Mouse (Mus musculus): ENCODE data around the gene Mmrn2.
"Not testable (repeated sequence)": the region's sequence is repeated elsewhere in the genome, so short reads cannot be mapped to it uniquely, and the experiment has no call there.

Gene Mmrn2

DNA sequence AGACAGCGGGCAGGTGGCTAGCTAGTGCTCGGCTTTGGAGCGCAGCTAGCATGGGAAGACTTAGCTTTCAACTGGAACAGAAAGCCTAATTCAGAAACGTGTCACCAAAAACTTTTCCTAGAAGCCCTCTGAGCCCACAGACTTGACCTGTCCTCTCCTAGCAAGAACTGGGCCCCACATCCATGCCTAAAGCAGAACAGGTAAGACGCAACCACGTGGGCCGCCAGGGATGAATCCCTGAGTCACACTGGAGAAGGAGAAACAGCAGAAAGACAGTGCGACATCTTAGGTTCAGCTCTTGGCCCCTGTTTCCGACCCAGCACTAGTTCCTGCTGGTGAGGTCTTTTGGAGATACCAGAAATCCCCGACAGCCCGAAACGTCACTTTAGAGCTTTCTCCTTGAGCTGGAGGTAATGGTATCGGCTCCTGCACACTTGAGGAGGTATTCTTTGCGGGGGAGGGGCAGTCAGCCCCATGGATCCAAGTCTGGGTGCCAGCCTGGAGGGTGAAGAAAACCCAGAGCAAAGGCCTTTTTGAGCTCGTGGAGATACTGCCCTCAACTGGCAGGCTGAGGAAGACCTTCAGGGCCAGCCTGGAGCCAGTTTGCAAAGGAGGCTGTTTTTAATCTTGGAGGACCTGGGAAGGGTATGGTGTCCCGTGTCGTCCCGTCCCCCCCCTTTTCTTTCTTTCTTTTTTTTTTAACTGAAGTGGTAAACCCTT lies 12.4 kb upstream of the Mmrn2 start:
- DNase-seq, result peak; percentile 83

DNA sequence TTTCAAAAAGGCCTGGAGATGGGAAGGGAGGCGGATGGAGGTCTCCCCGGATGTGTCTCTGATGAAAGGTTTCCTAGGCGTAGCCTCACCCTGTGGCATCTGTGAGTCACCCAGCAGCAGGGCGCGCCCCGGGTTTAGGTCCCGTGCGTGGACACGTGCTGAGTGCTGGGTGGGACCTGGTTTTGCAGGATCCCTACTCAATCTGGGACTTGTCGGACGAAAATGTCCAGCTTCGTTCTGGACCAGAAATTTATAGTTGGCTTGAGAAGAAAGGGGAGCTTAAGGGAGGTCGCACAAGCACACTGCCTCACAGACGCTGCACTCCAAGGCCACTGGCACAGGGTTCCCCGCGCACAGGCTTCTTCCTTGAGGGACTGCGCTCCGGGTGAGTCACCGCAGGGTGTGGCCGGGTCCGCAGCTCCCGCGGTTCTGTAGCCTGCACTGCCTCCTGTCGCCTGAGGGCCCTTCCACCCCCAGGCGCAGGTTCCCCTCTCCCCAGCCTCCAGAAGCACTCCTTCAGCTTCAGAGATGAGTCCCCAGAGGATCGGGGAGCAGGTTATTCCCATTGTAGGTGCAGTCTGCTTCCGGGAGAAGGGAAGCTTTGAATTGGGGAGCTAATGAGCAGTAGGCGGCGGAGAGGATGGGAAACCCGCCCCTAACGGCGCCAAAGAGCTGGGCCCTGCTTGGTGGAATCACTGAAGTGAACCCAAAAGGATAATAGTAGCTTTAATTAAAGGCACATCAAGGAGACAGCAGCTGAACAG lies 11.6 kb upstream of the Mmrn2 start:
- peak; percentile 72 for DNase-seq

DNA sequence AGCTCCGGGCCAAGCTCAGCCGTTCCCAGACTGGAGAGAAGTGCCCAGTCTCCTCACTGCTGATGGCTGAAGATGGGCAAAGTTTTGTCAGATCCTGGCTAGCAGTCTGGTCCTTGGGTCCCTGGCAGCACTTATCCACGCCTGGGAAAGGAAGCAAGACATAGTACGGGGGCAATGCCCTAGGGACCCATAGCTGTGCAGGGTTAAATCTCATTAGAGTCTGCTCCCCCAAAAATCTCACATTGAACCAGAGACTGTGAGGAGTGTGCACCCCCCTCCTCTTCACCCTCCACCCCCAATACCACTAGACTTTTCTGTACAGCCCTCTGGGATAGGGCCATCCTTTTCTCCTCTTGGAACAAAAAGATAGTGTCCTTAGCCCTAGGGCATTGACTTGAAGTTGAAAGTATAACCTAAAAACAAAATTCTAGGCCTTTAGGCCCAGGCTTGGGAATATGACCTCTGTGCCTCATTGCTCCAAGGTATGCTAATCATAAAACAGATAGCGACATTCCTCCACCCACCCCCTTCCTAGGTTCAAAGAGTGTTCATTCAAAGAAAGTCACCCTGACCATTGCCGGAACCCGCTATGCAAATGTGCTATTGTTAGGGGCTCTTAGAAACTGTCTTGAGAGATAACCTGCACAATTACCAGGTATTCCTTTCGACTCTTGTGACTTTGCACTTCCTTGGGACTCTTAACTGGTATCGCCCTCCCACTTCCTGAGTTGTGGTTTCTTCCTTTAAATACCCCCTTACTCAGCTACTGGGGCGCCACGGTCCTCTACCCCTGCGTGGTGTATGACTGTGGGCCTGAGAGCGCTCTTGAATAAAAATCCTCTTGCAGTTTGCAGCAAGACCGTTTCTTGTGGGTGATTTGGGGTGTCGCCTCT lies 10.8 kb upstream of the Mmrn2 start:
- DNase-seq, result not testable (repeated sequence)

DNA sequence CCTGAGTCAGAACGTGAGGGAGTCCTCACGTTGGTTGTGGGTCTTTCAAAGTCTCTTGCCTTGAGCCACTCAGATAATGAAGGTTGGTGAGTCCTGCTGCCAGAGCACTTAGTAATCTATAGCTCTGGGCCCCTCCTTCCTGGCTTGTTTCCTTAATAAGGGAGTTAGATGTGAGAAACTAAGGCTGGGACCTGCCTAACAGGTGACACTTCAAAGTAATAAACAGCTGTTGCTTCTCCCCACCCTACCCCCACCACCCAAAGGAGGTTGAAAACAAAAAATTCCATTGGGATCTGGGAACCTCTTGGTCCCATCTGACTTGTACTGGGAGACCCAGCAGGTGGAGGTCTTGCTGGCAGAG lies 10.1 kb upstream of the Mmrn2 start:
- no peak for DNase-seq

DNA sequence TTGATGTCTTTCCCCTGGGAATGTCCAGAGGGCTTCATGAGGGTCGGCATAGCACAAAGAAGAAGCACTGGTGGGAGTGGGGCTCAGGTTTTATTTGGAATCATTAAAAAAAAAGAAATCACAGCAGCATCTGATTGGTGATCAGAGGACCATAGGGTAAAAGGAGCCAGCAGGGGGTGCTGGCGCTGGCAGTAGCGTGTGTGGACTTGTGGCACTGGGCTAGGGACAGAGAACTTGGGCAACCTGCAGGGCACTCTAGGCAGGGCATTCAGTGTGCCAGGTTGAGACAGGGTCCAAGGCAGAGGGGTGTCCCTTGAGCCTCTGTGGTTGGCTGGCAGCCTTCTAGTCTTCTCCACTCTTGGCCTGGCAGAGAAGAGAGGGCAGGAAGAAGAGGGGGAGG lies 5.1 kb upstream of the Mmrn2 start:
- DNase-seq, result no peak

DNA sequence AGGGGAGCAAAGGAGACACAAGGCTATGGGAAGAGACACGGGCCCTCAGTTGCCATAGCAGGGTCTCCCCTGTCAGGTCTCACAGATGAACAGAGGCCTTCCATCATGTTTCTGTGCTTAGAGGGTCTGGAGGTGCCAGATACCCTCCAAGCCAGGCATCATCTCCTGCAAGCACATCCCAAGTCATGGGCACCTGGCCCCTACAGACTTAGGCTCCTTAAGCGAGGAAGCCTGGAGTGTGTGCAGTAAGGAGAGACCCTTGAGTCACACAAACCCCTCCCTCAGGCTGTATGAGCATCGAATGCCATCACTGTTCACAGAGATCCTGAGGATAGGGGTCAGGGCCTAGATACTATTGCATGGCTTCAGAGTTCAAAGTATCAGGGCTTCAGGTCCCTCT lies 4.3 kb upstream of the Mmrn2 start:
- DNase-seq, result no peak

DNA sequence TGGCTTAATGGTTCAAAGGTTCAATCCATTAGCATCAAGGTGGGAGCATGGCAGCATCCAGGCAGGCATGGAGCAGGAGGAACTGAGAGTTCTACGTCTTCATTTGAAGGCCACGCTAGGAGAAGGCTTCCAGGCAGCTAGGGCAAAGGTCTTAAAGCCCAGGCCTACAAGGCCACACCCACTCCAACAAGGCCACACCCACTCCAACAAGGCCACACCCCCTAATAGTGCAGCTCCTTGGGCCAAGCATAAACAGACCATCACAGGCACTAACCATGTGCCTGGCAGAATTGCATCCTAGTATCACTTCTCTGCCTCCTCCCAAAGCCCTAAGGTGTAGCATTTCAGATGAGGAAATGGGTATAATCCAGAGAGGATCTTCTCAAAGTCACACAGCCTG lies 3.5 kb upstream of the Mmrn2 start:
- DNase-seq, result no peak

DNA sequence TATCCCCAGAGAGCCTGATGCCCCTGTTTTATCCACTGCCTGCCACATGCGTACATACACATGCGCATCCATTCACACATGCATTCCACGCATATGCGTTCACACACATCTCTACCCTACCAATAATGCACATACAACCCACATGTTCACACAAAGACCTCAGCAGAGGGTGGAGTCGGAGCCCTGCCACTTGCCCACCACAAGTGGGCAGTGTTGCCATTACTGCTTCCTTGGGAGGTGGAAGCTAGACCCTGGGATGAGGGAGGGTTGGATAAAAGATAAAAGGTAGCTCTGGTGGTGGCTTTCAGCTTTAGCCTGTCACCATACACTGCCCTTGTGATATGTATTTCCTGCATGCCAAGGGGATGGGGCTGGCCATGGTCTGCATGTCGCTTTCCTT lies 2.6 kb upstream of the Mmrn2 start:
- DNase-seq, result peak; percentile 70

DNA sequence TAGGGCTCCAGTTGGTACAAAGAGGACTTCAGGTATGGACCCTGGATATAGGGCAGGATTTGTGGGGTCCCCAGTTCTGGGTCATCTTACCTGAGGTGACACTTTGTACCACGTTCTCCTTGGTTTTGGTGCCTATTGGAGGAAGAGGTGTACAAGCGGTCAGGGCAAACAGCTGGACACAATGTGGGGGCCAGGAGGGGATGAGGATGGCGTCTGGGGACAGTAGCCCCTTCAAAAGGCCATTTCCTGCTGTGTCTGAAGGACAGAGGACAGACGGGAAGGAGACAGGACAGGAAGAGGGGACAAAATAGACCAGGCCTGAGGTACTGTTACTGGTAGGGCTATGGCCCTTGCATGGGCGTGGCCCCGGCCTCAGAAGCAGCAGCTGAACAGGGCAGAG lies 1.7 kb upstream of the Mmrn2 start:
- DNase-seq, result no peak

DNA sequence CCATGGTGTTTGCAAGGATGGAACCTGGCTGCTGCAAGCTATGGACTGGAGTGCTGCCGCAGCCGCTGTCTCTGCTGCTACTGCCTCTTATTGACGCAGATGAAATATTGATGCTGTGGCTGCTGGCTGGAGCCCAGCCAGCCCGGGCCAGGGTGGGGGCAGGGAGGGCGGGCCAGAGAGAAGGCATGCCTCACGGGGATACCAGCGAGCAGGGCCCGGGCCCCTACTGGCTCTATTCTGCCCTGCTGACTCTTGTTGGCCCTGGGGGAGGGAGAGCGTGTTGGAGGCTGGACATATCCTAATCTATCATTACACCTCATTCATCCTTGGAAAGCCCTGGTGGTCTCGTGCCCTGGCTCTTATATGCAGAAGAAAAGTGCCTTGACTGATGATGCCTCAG lies 688 bp upstream of the Mmrn2 start, which contains the start of gene Sncg:
Sncg (minus strand) TSS at position 213 of the 400 bp plus-strand sequence.
- DNase-seq, result no peak

DNA sequence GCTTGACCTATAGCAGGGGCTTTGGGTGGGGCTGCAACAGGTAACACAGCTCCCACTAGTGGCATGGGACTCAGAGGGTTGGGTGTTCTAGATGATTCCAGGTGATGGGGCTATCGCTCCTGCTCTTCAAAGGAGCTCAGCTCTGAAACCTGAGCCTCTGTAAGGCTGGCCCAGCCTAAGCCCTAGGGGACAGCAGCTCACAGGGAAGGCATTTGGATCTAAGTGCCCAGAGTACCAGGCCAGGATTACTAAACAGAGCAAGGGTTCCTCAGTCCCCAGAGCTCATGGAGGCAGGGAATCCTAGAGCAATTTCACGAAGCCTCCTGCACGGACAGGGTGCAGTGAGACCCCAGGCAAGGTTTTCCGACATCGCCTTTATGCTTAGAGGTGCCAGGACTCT lies 676 bp downstream of the Mmrn2 start:
- DNase-seq, result no peak

DNA sequence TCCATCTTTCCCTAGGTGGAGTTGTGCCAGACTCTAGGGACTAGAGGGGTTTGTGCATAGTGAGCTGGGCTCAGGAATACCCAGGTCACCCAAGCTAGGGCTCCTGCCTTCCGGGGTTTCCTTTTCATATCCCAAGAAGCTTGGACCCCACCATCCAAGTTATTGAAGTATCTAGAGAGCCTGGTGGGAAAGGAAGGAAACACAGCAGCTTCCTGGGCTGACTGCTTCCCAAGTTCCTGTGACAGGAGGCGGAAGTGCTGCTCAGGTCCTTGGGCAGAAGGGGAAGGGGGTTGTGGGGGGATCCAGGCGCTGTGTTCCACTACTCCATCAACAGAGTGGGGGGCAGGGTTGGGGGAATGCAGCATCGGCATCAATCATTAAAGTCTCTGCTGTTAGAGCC lies 1.9 kb downstream of the Mmrn2 start:
- no peak for DNase-seq

DNA sequence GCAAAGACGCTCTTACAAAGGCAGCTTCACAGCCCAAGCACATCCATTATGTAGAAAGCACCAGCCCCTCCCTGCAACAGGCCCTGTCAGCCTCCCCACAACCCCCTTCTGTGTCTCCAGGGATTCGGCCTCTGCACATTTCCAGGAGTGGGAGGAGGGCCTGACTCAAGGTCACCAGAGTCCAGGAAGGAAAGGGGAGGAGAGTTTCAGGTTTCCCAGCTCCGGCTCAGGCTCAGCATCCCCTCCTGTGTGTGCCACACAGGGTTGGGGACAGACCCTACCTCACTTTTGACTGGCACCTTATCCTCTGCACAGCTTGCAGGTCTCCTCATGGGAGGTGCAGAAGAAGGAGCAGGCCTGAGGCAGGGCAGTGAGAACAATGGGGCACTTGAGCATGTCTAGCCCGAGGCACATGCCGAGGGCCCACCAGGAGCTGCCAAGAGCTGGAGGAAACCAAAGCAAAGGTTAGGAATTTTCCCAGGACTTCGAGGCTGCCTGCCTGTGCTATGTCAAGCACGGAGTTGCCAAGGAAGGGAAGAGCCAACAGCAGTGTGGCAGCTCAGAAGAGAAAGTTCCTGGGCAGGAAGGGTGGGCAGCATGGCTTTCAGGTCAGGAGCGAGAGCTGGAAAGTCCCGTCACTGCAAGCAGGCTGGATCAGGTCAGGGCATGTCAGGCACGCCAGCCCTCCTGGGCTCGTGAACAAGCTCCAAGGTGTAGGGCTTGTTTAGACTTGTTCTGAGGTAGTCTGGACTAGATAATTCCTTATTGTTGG lies 3.5 kb downstream of the Mmrn2 start:
- peak; percentile 78 for DNase-seq

DNA sequence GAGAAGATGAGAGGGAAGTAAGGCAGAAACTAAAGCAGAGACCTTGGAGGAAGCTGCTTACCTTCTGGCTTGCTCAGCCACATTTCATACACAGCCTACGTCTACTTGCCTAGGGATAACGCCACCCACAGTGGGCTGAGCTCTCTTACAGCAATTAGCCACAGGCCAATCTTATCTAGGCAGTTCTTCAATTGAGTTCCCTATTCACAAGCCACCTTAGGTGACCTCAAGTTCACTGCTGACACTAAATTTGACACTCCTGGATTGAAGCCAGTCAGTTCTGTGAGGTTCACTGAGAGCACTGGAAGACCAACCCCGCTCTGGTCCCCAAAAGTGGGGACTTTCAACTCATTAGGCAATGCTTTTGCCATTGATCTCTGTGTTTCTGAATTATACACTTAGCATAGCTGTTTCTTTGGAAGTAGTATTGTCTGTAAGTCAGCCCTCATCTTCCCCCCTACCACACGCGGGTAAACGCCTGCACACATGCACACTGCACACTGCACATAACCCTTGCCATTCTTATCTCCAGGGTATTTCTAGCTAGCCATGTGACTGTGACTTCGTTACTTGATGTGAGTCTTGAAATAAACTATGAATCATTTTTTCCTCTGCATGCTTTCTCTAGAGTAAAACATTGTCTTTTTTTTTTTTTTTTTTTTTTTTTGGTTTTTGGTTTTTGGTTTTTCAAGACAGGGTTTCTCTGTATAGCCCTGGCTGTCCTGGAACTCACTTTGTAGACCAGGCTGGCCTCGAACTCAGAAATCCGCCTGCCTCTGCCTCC lies 7.8 kb downstream of the Mmrn2 start:
- DNase-seq, result no peak

DNA sequence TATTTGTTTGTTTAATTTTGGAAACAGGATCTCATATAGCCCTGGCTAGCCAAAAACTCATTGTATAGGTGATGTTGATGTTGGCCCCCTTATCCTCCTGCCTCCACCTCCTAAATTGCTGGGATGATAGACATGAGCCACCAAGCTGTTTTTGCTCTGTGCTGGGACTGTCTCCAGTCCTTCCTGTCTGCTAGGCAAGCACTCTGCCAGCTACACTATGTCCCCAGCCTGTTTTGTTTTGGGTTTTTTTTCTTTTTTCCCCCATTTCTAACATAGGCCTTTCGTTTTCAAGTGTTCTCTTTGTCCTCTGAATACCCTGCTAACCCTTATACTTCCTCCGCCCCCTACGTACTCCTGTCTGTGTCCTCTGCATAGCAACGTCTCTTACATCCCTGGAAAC lies 18.0 kb downstream of the Mmrn2 start:
- DNase-seq, result no peak

DNA sequence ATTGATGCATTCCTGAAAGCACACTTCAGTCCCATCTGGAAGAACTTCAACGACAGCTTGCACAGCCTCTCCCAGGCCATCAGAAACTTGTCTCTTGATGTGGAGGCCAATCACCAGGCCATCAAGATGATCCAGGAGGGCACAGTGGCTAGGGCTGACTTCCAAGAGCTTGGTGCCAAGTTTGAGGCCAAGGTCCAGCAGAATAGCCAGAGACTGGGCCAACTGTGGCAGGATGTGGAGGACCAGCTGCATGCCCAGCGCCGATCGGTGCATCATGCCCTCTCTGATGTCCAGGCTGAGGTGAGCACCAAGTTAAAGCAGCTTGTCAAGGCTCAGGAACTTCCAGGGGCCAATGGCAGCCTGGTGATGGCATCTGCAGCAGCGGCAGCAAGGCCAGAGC lies 22.6 kb downstream of the Mmrn2 start:
- no peak for DNase-seq

DNA sequence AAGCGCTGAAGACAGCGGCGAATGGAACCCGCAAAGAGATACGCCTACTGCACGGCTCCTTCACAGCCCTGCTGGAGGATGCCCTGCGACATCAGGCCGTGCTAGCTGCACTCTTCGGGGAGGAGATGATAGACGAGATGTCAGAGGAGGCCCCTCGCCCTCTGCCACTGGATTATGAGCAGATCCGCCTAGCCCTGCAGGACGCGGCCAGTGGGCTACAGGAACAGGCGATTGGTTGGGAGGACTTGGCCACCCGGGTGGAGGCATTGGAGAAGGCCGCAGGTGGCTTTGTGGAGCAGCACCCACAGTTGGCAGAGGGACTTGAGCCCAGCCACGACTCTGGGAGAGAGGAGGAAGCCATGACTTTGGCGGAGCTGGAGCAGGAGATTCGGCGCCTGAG lies 23.6 kb downstream of the Mmrn2 start:
- no peak for DNase-seq

DNA sequence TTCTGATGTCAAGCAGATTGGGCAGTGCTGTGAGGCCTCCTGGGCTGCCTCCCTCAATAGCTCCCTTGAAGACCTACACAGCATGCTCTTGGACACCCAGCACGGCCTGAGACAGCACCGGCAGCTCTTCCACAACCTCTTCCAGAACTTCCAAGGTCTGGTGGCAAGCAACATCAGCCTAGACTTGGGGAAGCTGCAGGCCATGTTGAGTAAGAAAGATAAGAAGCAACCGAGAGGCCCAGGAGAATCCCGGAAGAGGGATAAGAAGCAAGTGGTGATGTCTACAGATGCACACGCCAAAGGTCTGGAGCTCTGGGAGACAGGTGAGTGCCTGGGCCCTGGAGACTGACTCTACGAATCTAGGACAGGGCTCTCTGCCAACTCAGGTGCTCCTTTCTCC lies 24.0 kb downstream of the Mmrn2 start:
- DNase-seq, result no peak

DNA sequence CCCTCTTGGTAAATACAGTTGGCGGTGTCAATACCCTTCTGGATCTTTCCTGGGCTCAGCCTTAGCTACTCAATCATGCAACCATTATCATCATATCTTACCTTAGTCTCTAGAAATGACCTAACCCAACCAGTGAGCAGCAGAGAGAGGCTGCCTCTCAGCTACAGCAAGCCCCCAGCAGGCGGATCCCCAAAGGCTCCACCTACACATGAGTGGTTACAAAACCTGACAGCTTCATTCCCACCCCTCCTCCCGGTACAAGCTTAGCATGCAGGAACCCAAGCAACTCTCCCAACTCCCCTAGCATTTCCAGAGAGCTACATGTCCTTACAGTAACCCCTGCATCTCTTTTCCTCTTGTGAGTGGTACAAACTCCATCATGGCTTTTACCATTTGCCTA lies 24.8 kb downstream of the Mmrn2 start:
- no peak for DNase-seq

DNA sequence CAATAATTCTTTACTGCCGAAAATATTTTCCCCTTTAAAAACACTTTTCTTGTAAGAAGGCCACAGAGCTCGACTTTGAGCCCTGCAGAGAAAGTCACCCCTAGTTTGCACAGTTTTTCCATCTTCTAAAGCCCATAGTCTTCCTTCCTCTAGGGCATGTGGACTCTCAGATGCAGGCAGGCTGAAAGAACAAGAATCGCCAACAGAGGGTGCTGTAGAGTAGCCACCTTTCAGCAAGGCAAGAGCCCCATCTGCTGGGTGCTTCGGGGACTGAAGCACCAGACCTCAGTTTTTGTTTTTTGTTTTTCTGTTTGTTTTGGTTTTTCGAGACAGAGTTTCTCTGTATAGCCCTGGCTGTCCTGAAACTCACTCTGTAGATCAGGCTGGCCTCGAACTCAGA lies 25.9 kb downstream of the Mmrn2 start:
- DNase-seq, result peak; percentile 86

DNA sequence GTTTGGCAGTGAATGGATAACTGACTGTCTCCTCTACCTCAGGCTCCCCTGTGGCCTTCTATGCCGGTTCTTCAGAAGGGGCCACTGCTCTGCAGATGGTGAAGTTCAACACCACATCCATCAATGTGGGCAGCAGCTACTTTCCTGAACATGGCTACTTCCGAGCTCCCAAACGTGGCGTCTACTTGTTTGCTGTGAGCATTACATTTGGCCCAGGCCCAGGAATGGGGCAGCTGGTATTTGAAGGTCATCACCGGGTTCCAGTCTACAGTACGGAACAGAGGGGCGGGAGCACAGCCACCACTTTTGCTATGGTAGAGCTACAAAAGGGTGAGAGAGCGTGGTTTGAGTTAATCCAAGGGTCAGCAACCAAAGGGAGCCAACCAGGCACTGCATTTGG lies 27.6 kb downstream of the Mmrn2 start:
- no peak for DNase-seq

DNA sequence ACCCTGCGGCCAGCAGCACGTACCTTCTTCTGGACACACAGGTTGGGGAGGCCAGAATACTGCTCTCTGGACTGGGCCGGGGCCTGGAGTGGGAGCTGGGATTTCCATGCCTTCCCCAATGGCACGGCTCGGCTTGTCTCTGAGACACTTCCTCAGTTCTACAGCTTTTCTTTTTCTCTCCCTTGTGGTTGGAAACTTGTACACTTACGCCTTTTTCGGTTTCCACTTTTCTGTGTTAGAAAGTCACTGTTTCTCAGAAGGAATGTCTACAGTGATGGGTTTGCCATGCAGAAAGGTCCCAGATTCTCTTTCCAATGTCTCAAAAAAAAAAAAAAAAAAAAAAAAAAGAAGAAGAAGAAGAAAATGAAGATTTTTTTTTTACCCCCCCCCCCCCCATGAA lies 28.2 kb downstream of the Mmrn2 start:
- no peak for DNase-seq
